Mouse (Mus musculus) olfactory bulb, adult 2 months (tissue): ENCODE data around the gene Adam17.

Source experiments
- CTCF ChIP-seq: fragments of 200-500 bp; IDR thresholded peaks from 2 replicates; pipeline ENCODE4 v1.5.1; 2012; ENCODE audit warnings: low read depth, mild to moderate bottlenecking, low read length, moderate library complexity; ENCODE audit not compliant: insufficient read depth
- POLR2A ChIP-seq: fragments of 200-500 bp; IDR thresholded peaks from 2 replicates; pipeline ENCODE4 v1.6.1; 2012; ENCODE audit warnings: mild to moderate bottlenecking, low read depth, low read length, moderate library complexity; ENCODE audit not compliant: insufficient read depth

- no peak for TF ChIP-seq POLR2A
- no peak for TF ChIP-seq CTCF
These were observed 53.1 kb downstream of the Adam17 start for GRCm38 (mm10) chr12:21320317-21320716.
